Mouse (Mus musculus) megakaryocyte, embryonic 14.5 days (primary cell): ENCODE data around the gene Tctex1d2.

Source experiments
- FLI1 ChIP-seq: IDR thresholded peaks from 2 replicates; pipeline ENCODE4 v1.6.1; 2012; ENCODE audit warnings: low read length, inconsistent platforms, mixed read lengths
- GATA1 ChIP-seq: IDR thresholded peaks from 3 replicates; pipeline ENCODE4 v1.6.1; 2012; ENCODE audit warnings: mixed read lengths, low read length, inconsistent platforms, borderline replicate concordance

- TF ChIP-seq FLI1 (no peak), GATA1 (no peak)
These were observed 26.1 kb downstream of the Tctex1d2 start for GRCm38 (mm10) chr16:32445558-32445957.
